Mouse (Mus musculus) ES-Bruce4 (cell line): ENCODE data around the gene Usp39.

ENCODE experiments used
- CTCF ChIP-seq: IDR thresholded peaks from one replicate; pipeline ENCODE4 v1.8.1; 2011; ENCODE audit warnings: low read depth, low read length
- EP300 ChIP-seq: IDR thresholded peaks from 2 replicates; pipeline ENCODE4 v1.6.1; 2011; ENCODE audit warnings: low read depth, low read length; ENCODE audit not compliant: insufficient read depth
- POLR2A ChIP-seq: IDR thresholded peaks from one replicate; pipeline ENCODE4 v1.8.1; 2011; ENCODE audit warnings: low read length; ENCODE audit not compliant: insufficient read depth

DNA sequence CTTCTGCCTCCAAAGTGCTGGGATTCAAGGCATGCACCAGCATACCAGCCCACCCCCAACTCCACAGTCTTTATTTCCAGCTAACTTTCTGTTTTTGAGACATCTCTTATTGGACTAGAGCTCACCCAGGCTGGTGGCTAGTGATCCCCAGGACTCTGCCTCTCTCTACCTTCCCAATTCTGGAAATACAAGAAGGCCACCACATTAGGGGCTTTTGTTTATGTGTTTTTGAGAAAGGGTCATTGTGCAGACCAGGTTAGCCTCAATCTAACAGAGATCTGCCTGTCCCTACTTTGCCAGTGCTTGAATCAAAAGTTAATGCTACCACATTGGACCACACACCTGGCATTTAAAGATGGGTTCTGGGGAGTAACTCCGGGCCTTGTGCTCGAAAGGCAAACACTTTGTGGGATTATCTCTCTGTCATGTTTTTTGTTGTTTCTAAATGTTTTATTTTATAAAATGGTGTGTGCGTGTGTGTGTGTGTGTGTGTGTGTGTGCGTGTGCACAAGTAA is 22.5 kb upstream of the Usp39 start:
- no peak for TF ChIP-seq POLR2A
- TF ChIP-seq CTCF: no peak
- no peak for TF ChIP-seq EP300
